Mouse (Mus musculus): ENCODE data around the gene Sec24c. TPM values are rescaled to one million over a fixed set of nuclear protein-coding genes. Genes with fewer than 3 reads are reported as not detected.
A peak's percentile ranks its signal among the peaks of the same experiment; 100 is the strongest.

The Sec24c gene
- polyA plus RNA-seq, 1 experiment from 2014 or later = 100 TPM

- DNase-seq (no peak), ATAC-seq (ENCODE audit: insufficient read depth) (no peak)
- H3K4me1 ChIP-seq (ENCODE audit: insufficient read depth) = no peaks in the 10 kb centered on the region
- no peak overlapping the region for H3K27ac ChIP-seq (ENCODE audit: low read depth)
- TF ChIP-seq CTCF (IDR thresholded peaks at IDR 0.05; ENCODE audit: low read depth) = no peak
- H3K9me3 ChIP-seq (ENCODE audit: low read depth, low read length) = no peaks in the 10 kb centered on the region
- H3K9ac ChIP-seq = no peak overlapping the region
- no peak overlapping the region for H3K4me3 ChIP-seq (ENCODE audit: low read depth, low read length)
- H3K36me3 ChIP-seq (ENCODE audit: insufficient read depth) = no peaks in the 10 kb centered on the region
- H3K4me2 ChIP-seq = no peak overlapping the region
- WGBS = 49% methylated on average over 4 of the region's 4 CpGs
- H3K27me3 ChIP-seq (ENCODE audit: insufficient read depth, low read length) = no peaks in the 10 kb centered on the region
Measured at GRCm38 (mm10) chr14:20651722-20652256, 22.3 kb upstream of the Sec24c start.

GRCm38 (mm10) chr14:20654690-20655421 lies 19.3 kb upstream of the Sec24c start:
- TF ChIP-seq CTCF (IDR thresholded peaks at IDR 0.05; ENCODE audit: low read depth) = no peak
- 68% methylated on average over 9 of the region's 9 CpGs for WGBS
- no peak overlapping the region for H3K27ac ChIP-seq (ENCODE audit: low read depth)

GRCm38 (mm10) chr14:20655731-20656130 lies 18.4 kb upstream of the Sec24c start:
- TF ChIP-seq CTCF (IDR thresholded peaks at IDR 0.05; ENCODE audit: low read depth) = no peak
- WGBS = 68% methylated on average over 9 of the region's 9 CpGs
- ATAC-seq (ENCODE audit: insufficient read depth) (no peak), DNase-seq (no peak)
- H3K27ac ChIP-seq (ENCODE audit: low read depth) = no peak overlapping the region
- no peaks in the 10 kb centered on the region for H3K36me3 ChIP-seq (ENCODE audit: insufficient read depth)
- H3K4me1 ChIP-seq (ENCODE audit: insufficient read depth) = no peaks in the 10 kb centered on the region
- H3K27me3 ChIP-seq (ENCODE audit: insufficient read depth, low read length) = no peaks in the 10 kb centered on the region
- H3K4me2 ChIP-seq = no peak overlapping the region
- H3K9ac ChIP-seq = no peak overlapping the region
- H3K9me3 ChIP-seq (ENCODE audit: low read depth, low read length) = no peaks in the 10 kb centered on the region
- H3K4me3 ChIP-seq (ENCODE audit: low read depth, low read length) = no peak overlapping the region

More at GRCm38 (mm10) chr14:20654690-20655421, 19.3 kb upstream of the Sec24c start:
- Histone ChIP-seq H3K9me3 (ENCODE audit: low read depth, low read length) (no peaks in the 10 kb centered on the region), H3K36me3 (ENCODE audit: insufficient read depth) (no peaks in the 10 kb centered on the region), H3K27me3 (ENCODE audit: insufficient read depth, low read length) (no peaks in the 10 kb centered on the region), H3K4me2 (no peak overlapping the region), H3K4me1 (ENCODE audit: insufficient read depth) (no peaks in the 10 kb centered on the region), H3K4me3 (ENCODE audit: low read depth, low read length) (no peak overlapping the region), H3K9ac (no peak overlapping the region)
- DNase-seq (no peak), ATAC-seq (ENCODE audit: insufficient read depth) (no peak)

- H3K4me3 ChIP-seq (ENCODE audit: low read depth, low read length) = no peak within 1 kb of the TSS
- H3K27ac ChIP-seq (ENCODE audit: low read depth) = no peak within 1 kb of the TSS
- no peaks in the 10 kb centered on the region for H3K4me1 ChIP-seq (ENCODE audit: insufficient read depth)
- H3K27me3 ChIP-seq (ENCODE audit: insufficient read depth, low read length) = no peaks in the 10 kb centered on the region
- no peak within 1 kb of the TSS for H3K4me2 ChIP-seq
- no peak for TF ChIP-seq CTCF (IDR thresholded peaks at IDR 0.05; ENCODE audit: low read depth)
- WGBS = 43% methylated on average over 11 of the region's 11 CpGs
- no peaks in the 10 kb centered on the region for H3K36me3 ChIP-seq (ENCODE audit: insufficient read depth)
- no peaks in the 10 kb centered on the region for H3K9me3 ChIP-seq (ENCODE audit: low read depth, low read length)
- ATAC-seq (ENCODE audit: insufficient read depth) = no peak
- no peak for DNase-seq
- no peak within 1 kb of the TSS for H3K9ac ChIP-seq
Measured at GRCm38 (mm10) chr14:20656361-20656760, 17.7 kb upstream of the Sec24c start, which contains the start of gene Myoz1. Gene Myoz1, minus strand, starts transcription at chr14:20656540.

GRCm38 (mm10) chr14:20658326-20658725 lies 15.8 kb upstream of the Sec24c start:
- H3K9me3 ChIP-seq (ENCODE audit: low read depth, low read length) = no peaks in the 10 kb centered on the region
- H3K27ac ChIP-seq (ENCODE audit: low read depth) = no peak overlapping the region

GRCm38 (mm10) chr14:20658902-20659301 lies 15.2 kb upstream of the Sec24c start:
- ATAC-seq (ENCODE audit: insufficient read depth) = no peak
- H3K4me1 ChIP-seq (ENCODE audit: insufficient read depth) = 0 out of 2 replicates have a peak, but pooled peaks cover 3% of the 10 kb centered on the region
- TF ChIP-seq CTCF (IDR thresholded peaks at IDR 0.05; ENCODE audit: low read depth) = no peak
- H3K4me3 ChIP-seq (ENCODE audit: low read depth, low read length) = no peak overlapping the region
- H3K9me3 ChIP-seq (ENCODE audit: low read depth, low read length) = no peaks in the 10 kb centered on the region
- no peak overlapping the region for H3K9ac ChIP-seq
- H3K4me2 ChIP-seq = no peak overlapping the region
- DNase-seq = no peak
- H3K27me3 ChIP-seq (ENCODE audit: insufficient read depth, low read length) = no peaks in the 10 kb centered on the region
- H3K27ac ChIP-seq (ENCODE audit: low read depth) = no peak overlapping the region
- no peaks in the 10 kb centered on the region for H3K36me3 ChIP-seq (ENCODE audit: insufficient read depth)
- 84% methylated on average over 6 of the region's 6 CpGs for WGBS

More at GRCm38 (mm10) chr14:20658326-20658725, 15.8 kb upstream of the Sec24c start:
- H3K9ac ChIP-seq = no peak overlapping the region
- H3K4me1 ChIP-seq (ENCODE audit: insufficient read depth) = 0 out of 2 replicates have a peak, but pooled peaks cover 3% of the 10 kb centered on the region
- DNase-seq (peak; percentile 82), ATAC-seq (ENCODE audit: insufficient read depth) (no peak)
- no peak overlapping the region for H3K4me3 ChIP-seq (ENCODE audit: low read depth, low read length)
- no peak overlapping the region for H3K4me2 ChIP-seq
- peak; percentile 78 for TF ChIP-seq CTCF (IDR thresholded peaks at IDR 0.05; ENCODE audit: low read depth)
- no peaks in the 10 kb centered on the region for H3K36me3 ChIP-seq (ENCODE audit: insufficient read depth)
- H3K27me3 ChIP-seq (ENCODE audit: insufficient read depth, low read length) = no peaks in the 10 kb centered on the region

GRCm38 (mm10) chr14:20659687-20660086 lies 14.4 kb upstream of the Sec24c start:
- WGBS = 94% methylated on average over 7 of the region's 7 CpGs
- Histone ChIP-seq H3K27ac (ENCODE audit: low read depth) (no peak overlapping the region), H3K9me3 (ENCODE audit: low read depth, low read length) (no peaks in the 10 kb centered on the region), H3K36me3 (ENCODE audit: insufficient read depth) (no peaks in the 10 kb centered on the region), H3K4me3 (ENCODE audit: low read depth, low read length) (no peak overlapping the region), H3K4me1 (ENCODE audit: insufficient read depth) (0 out of 2 replicates have a peak, but pooled peaks cover 8% of the 10 kb centered on the region), H3K4me2 (no peak overlapping the region), H3K27me3 (ENCODE audit: insufficient read depth, low read length) (no peaks in the 10 kb centered on the region), H3K9ac (no peak overlapping the region)
- DNase-seq (no peak), ATAC-seq (ENCODE audit: insufficient read depth) (no peak)
- TF ChIP-seq CTCF (IDR thresholded peaks at IDR 0.05; ENCODE audit: low read depth) = no peak
